9 mouse cellular contexts compared by ENCODE assay signal in genomic region chr16:62832481-62832880, GRCm38 (mm10). TPM values are rescaled to one million over a fixed set of nuclear protein-coding genes. Genes with fewer than 3 reads are reported as not detected.
DNase-seq lines count a peak whose midpoint lies in the region; ATAC-seq lines count a peak whose summit lies in the region.
"Had no signal": no experiment of that assay in that cellular context is flagged by ENCODE, and none has a peak within 500 bp of the region (broad histone marks: within the 10 kb centered on the region; RNA-seq: fewer than 3 reads in every experiment).

No protein-coding gene starts in this region.

- no peaks in the 10 kb centered on the region for H3K36me3 ChIP-seq in heart, embryonic 11.5 days (ENCODE audit: control insufficient read depth, insufficient read depth, low read length)
- H3K36me3 ChIP-seq in heart, embryonic 16.5 days (ENCODE audit: control insufficient read depth, insufficient read depth) = no peaks in the 10 kb centered on the region; the same call in 1 of the 2 replicates

- H3K4me3 ChIP-seq in heart, embryonic 11.5 days (ENCODE audit: low read depth, low read length) = no peak overlapping the region
- H3K4me3 ChIP-seq in heart, embryonic 16.5 days (ENCODE audit: low read length) = no peak overlapping the region

- H3K4me2 ChIP-seq in heart, embryonic 11.5 days = no peak overlapping the region
- H3K4me2 ChIP-seq in heart, embryonic 16.5 days (ENCODE audit: low read depth, low read length) = no peak overlapping the region

- 14% methylated on average over 4 of the region's 4 CpGs for WGBS in heart, embryonic 11.5 days (ENCODE audit: insufficient replicate concordance)
- 20% methylated on average over 4 of the region's 4 CpGs for WGBS in heart, embryonic 16.5 days

- H3K27ac ChIP-seq in heart, embryonic 11.5 days (ENCODE audit: low read depth, low read length) = no peak overlapping the region
- no peak overlapping the region for H3K27ac ChIP-seq in heart, embryonic 16.5 days (ENCODE audit: low read length)

- no peaks in the 10 kb centered on the region for H3K4me1 ChIP-seq in heart, embryonic 11.5 days (ENCODE audit: control insufficient read depth, insufficient read depth, low read length)
- no peaks in the 10 kb centered on the region for H3K4me1 ChIP-seq in heart, embryonic 16.5 days (ENCODE audit: control insufficient read depth, insufficient read depth, low read length)

- H3K9ac ChIP-seq in heart, embryonic 11.5 days (ENCODE audit: low read depth, low read length) = no peak overlapping the region
- H3K9ac ChIP-seq in heart, embryonic 16.5 days (ENCODE audit: low read length) = no peak overlapping the region

- H3K27me3 ChIP-seq in heart, embryonic 11.5 days (ENCODE audit: control insufficient read depth, insufficient read depth, low read length) = no peaks in the 10 kb centered on the region
- no peaks in the 10 kb centered on the region for H3K27me3 ChIP-seq in heart, embryonic 16.5 days (ENCODE audit: control insufficient read depth, insufficient read depth, low read length)

- H3K9me3 ChIP-seq in heart, embryonic 11.5 days (replicated peaks; ENCODE audit: control insufficient read depth, low read length) = no peaks in the 10 kb centered on the region
- H3K9me3 ChIP-seq in heart, embryonic 16.5 days (replicated peaks; ENCODE audit: control insufficient read depth, low read length) = no peaks in the 10 kb centered on the region

- no peak for ATAC-seq in heart, embryonic 11.5 days (replicated peaks; ENCODE audit: insufficient number of reproducible peaks, low FRiP score, low TSS enrichment)
- ATAC-seq in heart, embryonic 16.5 days (replicated peaks; ENCODE audit: extremely low read depth, insufficient read depth, low FRiP score) = peak; percentile 32; the same call in 1 of the 2 replicates

- DNase-seq in heart, adult 18-20 months = peak; percentile 27 to 54
- peak; percentile 56 for DNase-seq in MN1 (ENCODE audit: low spot score)
- peak; percentile 49 to 61 for DNase-seq in cerebellum, postnatal 14 days
- peak; percentile 62 to 76 for DNase-seq in kidney, postnatal 4 days
- peak; percentile 44 for DNase-seq in neural tube, embryonic 10.5 days (ENCODE audit: extremely low spot score, low spot score)
- DNase-seq in thymus, postnatal 4 days = peak; percentile 68

RNA-seq across cellular contexts. Expression of gene Arl13b, which starts 14.4 kb away (rescaled TPM):
- total RNA-seq in heart, adult 18-20 months (2021) = 1 to 10 TPM; 8.8 to 9.1 TPM
- 9.3 and 11.9 TPM in 2 replicates for polyA plus RNA-seq in heart, embryonic 11.5 days (2014; fragmentation: Nextera tagmentation; extraction: Ambion mirVana)
- 9.4 and 9.5 TPM in 2 replicates for polyA plus RNA-seq in heart, embryonic 16.5 days (2015; fragmentation: Nextera tagmentation; extraction: Ambion mirVana)

RNA-seq across cellular contexts. Expression of gene Stx19, which starts 18.0 kb away (rescaled TPM):
- total RNA-seq in heart, adult 18-20 months (2021) = not detected
- polyA plus RNA-seq in heart, embryonic 11.5 days (2014; fragmentation: Nextera tagmentation; extraction: Ambion mirVana) = 0.21 TPM in 1 of 2 replicates, not detected in the other
- 0.30 and 0.57 TPM in 2 replicates for polyA plus RNA-seq in heart, embryonic 16.5 days (2015; fragmentation: Nextera tagmentation; extraction: Ambion mirVana)
- total RNA-seq: left cerebral cortex, adult 18-20 months had no signal

RNA-seq across cellular contexts. Expression of gene Pros1, which starts 21.6 kb away (rescaled TPM):
- total RNA-seq in heart, adult 18-20 months (2021) = 10 to 100 TPM; 15.4 to 17.6 TPM
- 14.9 and 18.6 TPM in 2 replicates for polyA plus RNA-seq in heart, embryonic 11.5 days (2014; fragmentation: Nextera tagmentation; extraction: Ambion mirVana)
- polyA plus RNA-seq in heart, embryonic 16.5 days (2015; fragmentation: Nextera tagmentation; extraction: Ambion mirVana) = 20.3 and 23.0 TPM in 2 replicates

RNA-seq across cellular contexts. Expression of gene Nsun3, which starts 45.9 kb away (rescaled TPM):
- 1 to 10 TPM; 4.8 to 7.0 TPM for total RNA-seq in heart, adult 18-20 months (2021)
- 6.8 and 7.2 TPM in 2 replicates for polyA plus RNA-seq in heart, embryonic 11.5 days (2014; fragmentation: Nextera tagmentation; extraction: Ambion mirVana)
- 5.8 and 7.1 TPM in 2 replicates for polyA plus RNA-seq in heart, embryonic 16.5 days (2015; fragmentation: Nextera tagmentation; extraction: Ambion mirVana)
